Mouse (Mus musculus): ENCODE data around the gene Sema3a. TPM values are rescaled to one million over a fixed set of nuclear protein-coding genes. Genes with fewer than 3 reads are reported as not detected.

Gene Sema3a
- polyA plus RNA-seq, 1 experiment: 13.3 TPM

GRCm38 (mm10) chr5:13405432-13405831 lies 280.2 kb downstream of the Sema3a start:
- Histone ChIP-seq H3K4me1 (ENCODE audit: control insufficient read depth, insufficient read depth, low read length) (no peaks in the 10 kb centered on the region), H3K4me3 (replicated peaks; ENCODE audit: extremely low read depth, low read depth, low read length) (no peak overlapping the region)
- 27% methylated on average over 1 of the region's 1 CpGs for WGBS
- no peak for TF ChIP-seq CTCF (IDR thresholded peaks at IDR 0.05; ENCODE audit: insufficient read depth, low read length)
- no peak for TF ChIP-seq POLR2A (IDR thresholded peaks at IDR 0.05; ENCODE audit: borderline replicate concordance, extremely low read depth, low read depth, low read length)
- DNase-seq: no peak

GRCm38 (mm10) chr5:13406131-13406530 lies 280.9 kb downstream of the Sema3a start:
- no peak for TF ChIP-seq CTCF (IDR thresholded peaks at IDR 0.05; ENCODE audit: insufficient read depth, low read length)
- TF ChIP-seq POLR2A (IDR thresholded peaks at IDR 0.05; ENCODE audit: borderline replicate concordance, extremely low read depth, low read depth, low read length): no peak
- WGBS: 62% methylated on average over 2 of the region's 2 CpGs
- Histone ChIP-seq H3K4me3 (replicated peaks; ENCODE audit: extremely low read depth, low read depth, low read length) (no peak overlapping the region), H3K4me1 (ENCODE audit: control insufficient read depth, insufficient read depth, low read length) (no peaks in the 10 kb centered on the region)
- no peak for DNase-seq

GRCm38 (mm10) chr5:13411920-13412319 lies 286.7 kb downstream of the Sema3a start:
- Histone ChIP-seq H3K4me3 (replicated peaks; ENCODE audit: extremely low read depth, low read depth, low read length) (no peak overlapping the region), H3K4me1 (ENCODE audit: control insufficient read depth, insufficient read depth, low read length) (no peaks in the 10 kb centered on the region)
- 66% methylated on average over 2 of the region's 2 CpGs for WGBS
- no peak for DNase-seq
- no peak for TF ChIP-seq POLR2A (IDR thresholded peaks at IDR 0.05; ENCODE audit: borderline replicate concordance, extremely low read depth, low read depth, low read length)
- TF ChIP-seq CTCF (IDR thresholded peaks at IDR 0.05; ENCODE audit: insufficient read depth, low read length): no peak

- no peak for DNase-seq
- no peak overlapping the region for H3K4me3 ChIP-seq (replicated peaks; ENCODE audit: extremely low read depth, low read depth, low read length)
- TF ChIP-seq POLR2A (IDR thresholded peaks at IDR 0.05; ENCODE audit: borderline replicate concordance, extremely low read depth, low read depth, low read length): no peak
- TF ChIP-seq CTCF (IDR thresholded peaks at IDR 0.05; ENCODE audit: insufficient read depth, low read length): no peak
- H3K4me1 ChIP-seq (ENCODE audit: control insufficient read depth, insufficient read depth, low read length): no peaks in the 10 kb centered on the region
- 91% methylated on average over 2 of the region's 2 CpGs for WGBS
Observed at GRCm38 (mm10) chr5:13413915-13414525, 288.8 kb downstream of the Sema3a start.

GRCm38 (mm10) chr5:13416960-13417710 lies 291.9 kb downstream of the Sema3a start:
- no peak for TF ChIP-seq POLR2A (IDR thresholded peaks at IDR 0.05; ENCODE audit: borderline replicate concordance, extremely low read depth, low read depth, low read length)
- no peak for TF ChIP-seq CTCF (IDR thresholded peaks at IDR 0.05; ENCODE audit: insufficient read depth, low read length)
- WGBS: 66% methylated on average over 3 of the region's 3 CpGs
- DNase-seq: no peak

GRCm38 (mm10) chr5:13421276-13421925 lies 296.2 kb downstream of the Sema3a start:
- 56% methylated on average over 5 of the region's 5 CpGs for WGBS
- Histone ChIP-seq H3K4me1 (ENCODE audit: control insufficient read depth, insufficient read depth, low read length) (no peaks in the 10 kb centered on the region), H3K4me3 (replicated peaks; ENCODE audit: extremely low read depth, low read depth, low read length) (no peak overlapping the region)
- no peak for DNase-seq
- no peak for TF ChIP-seq POLR2A (IDR thresholded peaks at IDR 0.05; ENCODE audit: borderline replicate concordance, extremely low read depth, low read depth, low read length)
- no peak for TF ChIP-seq CTCF (IDR thresholded peaks at IDR 0.05; ENCODE audit: insufficient read depth, low read length)

More at GRCm38 (mm10) chr5:13416960-13417710, 291.9 kb downstream of the Sema3a start:
- Histone ChIP-seq H3K4me3 (replicated peaks; ENCODE audit: extremely low read depth, low read depth, low read length) (no peak overlapping the region), H3K4me1 (ENCODE audit: control insufficient read depth, insufficient read depth, low read length) (no peaks in the 10 kb centered on the region)

GRCm38 (mm10) chr5:13428702-13429101 lies 303.5 kb downstream of the Sema3a start:
- no peak overlapping the region for H3K4me3 ChIP-seq (replicated peaks; ENCODE audit: extremely low read depth, low read depth, low read length)
- 26% methylated on average over 1 of the region's 1 CpGs for WGBS
- no peaks in the 10 kb centered on the region for H3K4me1 ChIP-seq (ENCODE audit: control insufficient read depth, insufficient read depth, low read length)
- TF ChIP-seq POLR2A (IDR thresholded peaks at IDR 0.05; ENCODE audit: borderline replicate concordance, extremely low read depth, low read depth, low read length): no peak
- no peak for TF ChIP-seq CTCF (IDR thresholded peaks at IDR 0.05; ENCODE audit: insufficient read depth, low read length)
- DNase-seq: no peak

GRCm38 (mm10) chr5:13431827-13432226 lies 306.6 kb downstream of the Sema3a start:
- DNase-seq: no peak
- no peak for TF ChIP-seq POLR2A (IDR thresholded peaks at IDR 0.05; ENCODE audit: borderline replicate concordance, extremely low read depth, low read depth, low read length)
- TF ChIP-seq CTCF (IDR thresholded peaks at IDR 0.05; ENCODE audit: insufficient read depth, low read length): no peak
- no peak overlapping the region for H3K4me3 ChIP-seq (replicated peaks; ENCODE audit: extremely low read depth, low read depth, low read length)
- 64% methylated on average over 2 of the region's 2 CpGs for WGBS
- no peaks in the 10 kb centered on the region for H3K4me1 ChIP-seq (ENCODE audit: control insufficient read depth, insufficient read depth, low read length)

- no peaks in the 10 kb centered on the region for H3K4me1 ChIP-seq (ENCODE audit: control insufficient read depth, insufficient read depth, low read length)
- TF ChIP-seq CTCF (IDR thresholded peaks at IDR 0.05; ENCODE audit: insufficient read depth, low read length) (no peak), POLR2A (IDR thresholded peaks at IDR 0.05; ENCODE audit: borderline replicate concordance, extremely low read depth, low read depth, low read length) (no peak)
- H3K4me3 ChIP-seq (replicated peaks; ENCODE audit: extremely low read depth, low read depth, low read length): no peak overlapping the region
- WGBS: 60% methylated on average over 3 of the region's 3 CpGs
- DNase-seq: no peak
Observed at GRCm38 (mm10) chr5:13432574-13432973, 307.4 kb downstream of the Sema3a start.

Measured in lung, adult 2 months (tissue).